Mouse (Mus musculus) ES-Bruce4 (cell line): ENCODE measurements at regions not wholly inside any gene's neighbourhood (a gene's known extent, or its start where the extent isn't known, plus 50 kb on each side); places are given as distances from the start of the nearest gene placed in this dataset.

ENCODE experiments used
- CTCF ChIP-seq: IDR thresholded peaks from one replicate; pipeline ENCODE4 v1.8.1; 2011; ENCODE audit warnings: low read depth, low read length
- EP300 ChIP-seq: IDR thresholded peaks from 2 replicates; pipeline ENCODE4 v1.6.1; 2011; ENCODE audit warnings: low read depth, low read length; ENCODE audit not compliant: insufficient read depth
- POLR2A ChIP-seq: IDR thresholded peaks from one replicate; pipeline ENCODE4 v1.8.1; 2011; ENCODE audit warnings: low read length; ENCODE audit not compliant: insufficient read depth

GRCm38 (mm10) chr13:55930637-55931036, 94.6 kb upstream of the Pitx1 start:
- no peak for TF ChIP-seq EP300
- TF ChIP-seq CTCF, result no peak
- no peak for TF ChIP-seq POLR2A
